Mouse (Mus musculus): ENCODE data around the gene Sox5. TPM values are rescaled to one million over a fixed set of nuclear protein-coding genes. Genes with fewer than 3 reads are reported as not detected.

Sox5 gene
- polyA plus RNA-seq, 1 experiment from 2014 or later = 29.7 TPM

GRCm38 (mm10) chr6:143855421-143855820 is 926.4 kb downstream of the Sox5 start:
- Histone ChIP-seq H3K4me1 (ENCODE audit: control insufficient read depth, insufficient read depth, low read length) (peaks cover 4% of the 10 kb centered on the region; the same call in 1 of the 2 replicates), H3K4me2 (ENCODE audit: low read length) (0 out of 2 replicates have a peak overlapping the region, but pooled peaks have one; percentile 19), H3K4me3 (replicated peaks; ENCODE audit: low read depth, low read length) (no peak overlapping the region), H3K27ac (replicated peaks; ENCODE audit: low read depth, low read length) (0 out of 2 replicates have a peak overlapping the region, but pooled peaks have one; percentile 1), H3K9ac (replicated peaks; ENCODE audit: low read length) (no peak overlapping the region), H3K27me3 (ENCODE audit: control insufficient read depth, insufficient read depth, low read length) (no peaks in the 10 kb centered on the region), H3K9me3 (ENCODE audit: control insufficient read depth, low read length) (no peaks in the 10 kb centered on the region), H3K36me3 (ENCODE audit: control insufficient read depth, insufficient read depth, low read length) (no peaks in the 10 kb centered on the region)
- DNase-seq = peak; percentile 34
- no peak for ATAC-seq (ENCODE audit: low FRiP score, low TSS enrichment)
- 54% methylated on average over 12 of the region's 12 CpGs for WGBS

GRCm38 (mm10) chr6:143854031-143854430 is 927.7 kb downstream of the Sox5 start:
- no peaks in the 10 kb centered on the region for H3K9me3 ChIP-seq (ENCODE audit: control insufficient read depth, low read length)
- no peak overlapping the region for H3K9ac ChIP-seq (replicated peaks; ENCODE audit: low read length)
- no peak overlapping the region for H3K27ac ChIP-seq (replicated peaks; ENCODE audit: low read depth, low read length)
- ATAC-seq (ENCODE audit: low FRiP score, low TSS enrichment) (no peak), DNase-seq (no peak)
- H3K27me3 ChIP-seq (ENCODE audit: control insufficient read depth, insufficient read depth, low read length) = no peaks in the 10 kb centered on the region
- no peaks in the 10 kb centered on the region for H3K36me3 ChIP-seq (ENCODE audit: control insufficient read depth, insufficient read depth, low read length)
- H3K4me1 ChIP-seq (ENCODE audit: control insufficient read depth, insufficient read depth, low read length) = peaks cover 6% of the 10 kb centered on the region; the same call in 1 of the 2 replicates
- no peak overlapping the region for H3K4me2 ChIP-seq (ENCODE audit: low read length)
- 88% methylated on average over 3 of the region's 3 CpGs for WGBS
- H3K4me3 ChIP-seq (replicated peaks; ENCODE audit: low read depth, low read length) = no peak overlapping the region

- H3K9me3 ChIP-seq (ENCODE audit: control insufficient read depth, low read length) = no peaks in the 10 kb centered on the region
- H3K4me1 ChIP-seq (ENCODE audit: control insufficient read depth, insufficient read depth, low read length) = peaks cover 6% of the 10 kb centered on the region; the same call in 1 of the 2 replicates
- no peak overlapping the region for H3K4me3 ChIP-seq (replicated peaks; ENCODE audit: low read depth, low read length)
- no peak overlapping the region for H3K9ac ChIP-seq (replicated peaks; ENCODE audit: low read length)
- 0 out of 2 replicates have a peak, but pooled peaks cover 2% of the 10 kb centered on the region for H3K36me3 ChIP-seq (ENCODE audit: control insufficient read depth, insufficient read depth, low read length)
- H3K4me2 ChIP-seq (ENCODE audit: low read length) = no peak overlapping the region
- H3K27me3 ChIP-seq (ENCODE audit: control insufficient read depth, insufficient read depth, low read length) = no peaks in the 10 kb centered on the region
- no peak for DNase-seq
- H3K27ac ChIP-seq (replicated peaks; ENCODE audit: low read depth, low read length) = no peak overlapping the region
- ATAC-seq (ENCODE audit: low FRiP score, low TSS enrichment) = no peak
These were observed 936.0 kb downstream of the Sox5 start for GRCm38 (mm10) chr6:143845761-143846160.

DNA sequence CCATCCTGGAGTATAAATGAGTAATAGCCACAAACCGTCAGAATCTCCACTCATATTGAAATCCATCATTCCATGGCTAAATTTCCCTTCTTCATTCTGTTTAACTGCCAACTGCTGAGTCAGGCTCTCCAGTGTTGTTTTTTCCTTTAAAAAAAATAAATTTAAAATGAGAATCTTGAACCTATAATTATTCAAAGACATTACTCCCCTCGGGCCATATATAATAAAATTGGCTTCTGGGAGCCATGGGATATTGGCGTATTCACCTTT is 937.1 kb downstream of the Sox5 start:
- ATAC-seq (ENCODE audit: low FRiP score, low TSS enrichment) = no peak
- Histone ChIP-seq H3K36me3 (ENCODE audit: control insufficient read depth, insufficient read depth, low read length) (0 out of 2 replicates have a peak, but pooled peaks cover 2% of the 10 kb centered on the region), H3K9ac (replicated peaks; ENCODE audit: low read length) (no peak overlapping the region), H3K9me3 (ENCODE audit: control insufficient read depth, low read length) (no peaks in the 10 kb centered on the region), H3K4me1 (ENCODE audit: control insufficient read depth, insufficient read depth, low read length) (peaks cover 2% of the 10 kb centered on the region; the same call in 1 of the 2 replicates), H3K27ac (replicated peaks; ENCODE audit: low read depth, low read length) (no peak overlapping the region), H3K4me2 (ENCODE audit: low read length) (no peak overlapping the region), H3K27me3 (ENCODE audit: control insufficient read depth, insufficient read depth, low read length) (no peaks in the 10 kb centered on the region), H3K4me3 (replicated peaks; ENCODE audit: low read depth, low read length) (no peak overlapping the region)
- 80% methylated on average over 3 of the region's 3 CpGs for WGBS
- DNase-seq = no peak

- WGBS = 91% methylated on average over 10 of the region's 10 CpGs
These were observed 937.7 kb downstream of the Sox5 start for GRCm38 (mm10) chr6:143843933-143844700.

GRCm38 (mm10) chr6:143841954-143842353 is 939.8 kb downstream of the Sox5 start:
- Histone ChIP-seq H3K4me2 (ENCODE audit: low read length) (no peak overlapping the region), H3K9me3 (ENCODE audit: control insufficient read depth, low read length) (no peaks in the 10 kb centered on the region), H3K27me3 (ENCODE audit: control insufficient read depth, insufficient read depth, low read length) (no peaks in the 10 kb centered on the region), H3K27ac (replicated peaks; ENCODE audit: low read depth, low read length) (no peak overlapping the region), H3K36me3 (ENCODE audit: control insufficient read depth, insufficient read depth, low read length) (0 out of 2 replicates have a peak, but pooled peaks cover 4% of the 10 kb centered on the region), H3K4me3 (replicated peaks; ENCODE audit: low read depth, low read length) (no peak overlapping the region), H3K4me1 (ENCODE audit: control insufficient read depth, insufficient read depth, low read length) (peaks cover 3% of the 10 kb centered on the region; the same call in 1 of the 2 replicates), H3K9ac (replicated peaks; ENCODE audit: low read length) (no peak overlapping the region)
- 94% methylated on average over 7 of the region's 7 CpGs for WGBS
- ATAC-seq (ENCODE audit: low FRiP score, low TSS enrichment) = no peak
- no peak for DNase-seq

More at GRCm38 (mm10) chr6:143843933-143844700, 937.7 kb downstream of the Sox5 start:
- Histone ChIP-seq H3K9ac (replicated peaks; ENCODE audit: low read length) (no peak overlapping the region), H3K4me3 (replicated peaks; ENCODE audit: low read depth, low read length) (no peak overlapping the region), H3K4me1 (ENCODE audit: control insufficient read depth, insufficient read depth, low read length) (no peaks in the 10 kb centered on the region), H3K36me3 (ENCODE audit: control insufficient read depth, insufficient read depth, low read length) (0 out of 2 replicates have a peak, but pooled peaks cover 4% of the 10 kb centered on the region), H3K9me3 (ENCODE audit: control insufficient read depth, low read length) (no peaks in the 10 kb centered on the region), H3K27ac (replicated peaks; ENCODE audit: low read depth, low read length) (no peak overlapping the region), H3K4me2 (ENCODE audit: low read length) (no peak overlapping the region), H3K27me3 (ENCODE audit: control insufficient read depth, insufficient read depth, low read length) (no peaks in the 10 kb centered on the region)
- ATAC-seq (ENCODE audit: low FRiP score, low TSS enrichment) (no peak), DNase-seq (no peak)

GRCm38 (mm10) chr6:143841109-143841638 is 940.6 kb downstream of the Sox5 start:
- no peak overlapping the region for H3K4me2 ChIP-seq (ENCODE audit: low read length)
- WGBS = 94% methylated on average over 15 of the region's 15 CpGs
- H3K4me3 ChIP-seq (replicated peaks; ENCODE audit: low read depth, low read length) = no peak overlapping the region
- H3K36me3 ChIP-seq (ENCODE audit: control insufficient read depth, insufficient read depth, low read length) = 0 out of 2 replicates have a peak, but pooled peaks cover 4% of the 10 kb centered on the region
- no peak overlapping the region for H3K9ac ChIP-seq (replicated peaks; ENCODE audit: low read length)
- peaks cover 3% of the 10 kb centered on the region; the same call in 1 of the 2 replicates for H3K4me1 ChIP-seq (ENCODE audit: control insufficient read depth, insufficient read depth, low read length)
- ATAC-seq (ENCODE audit: low FRiP score, low TSS enrichment) (no peak), DNase-seq (no peak)
- H3K9me3 ChIP-seq (ENCODE audit: control insufficient read depth, low read length) = no peaks in the 10 kb centered on the region
- H3K27me3 ChIP-seq (ENCODE audit: control insufficient read depth, insufficient read depth, low read length) = no peaks in the 10 kb centered on the region
- no peak overlapping the region for H3K27ac ChIP-seq (replicated peaks; ENCODE audit: low read depth, low read length)

DNA sequence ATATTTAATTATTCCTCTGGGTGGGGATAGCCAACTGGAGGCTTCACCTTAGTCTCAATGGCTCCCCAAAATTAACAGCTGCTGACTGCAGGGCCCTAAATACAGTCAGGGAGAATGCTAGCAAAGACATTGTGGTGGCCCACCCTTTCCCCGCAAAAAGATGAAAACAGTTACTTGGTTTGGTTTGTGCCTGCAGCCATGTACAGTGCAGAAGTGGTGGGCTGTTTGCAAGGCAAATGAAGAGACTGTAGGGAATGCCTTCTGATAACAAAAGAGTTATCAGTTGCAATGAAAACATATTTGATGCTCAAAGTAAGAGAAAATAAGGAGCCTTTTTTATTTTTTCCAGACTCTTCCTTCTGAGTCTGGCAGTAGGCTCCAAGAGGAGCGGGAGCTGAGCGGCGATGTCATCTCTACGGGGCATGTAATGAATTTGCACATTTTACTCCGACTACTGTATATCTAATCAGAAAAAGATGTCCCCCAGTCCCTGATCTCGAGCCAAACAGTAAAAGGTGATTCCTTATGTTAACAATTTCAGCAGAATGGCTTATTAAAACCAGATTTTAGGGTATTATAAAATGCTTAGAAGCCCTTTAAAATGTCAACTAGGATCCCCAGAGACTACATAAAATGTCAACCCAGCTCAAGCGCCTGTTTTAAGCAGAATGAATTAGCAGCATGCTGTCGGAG is 943.2 kb downstream of the Sox5 start:
- H3K4me2 ChIP-seq (ENCODE audit: low read length) = 0 out of 2 replicates have a peak overlapping the region, but pooled peaks have one; percentile 6
- peaks cover 3% of the 10 kb centered on the region; the same call in 1 of the 2 replicates for H3K4me1 ChIP-seq (ENCODE audit: control insufficient read depth, insufficient read depth, low read length)
- DNase-seq (peak; percentile 53), ATAC-seq (ENCODE audit: low FRiP score, low TSS enrichment) (no peak)
- no peak overlapping the region for H3K4me3 ChIP-seq (replicated peaks; ENCODE audit: low read depth, low read length)
- no peak overlapping the region for H3K9ac ChIP-seq (replicated peaks; ENCODE audit: low read length)
- WGBS = 49% methylated on average over 9 of the region's 9 CpGs
- peak overlapping the region; percentile 28; the same call in 1 of the 2 replicates for H3K27ac ChIP-seq (replicated peaks; ENCODE audit: low read depth, low read length)
- H3K9me3 ChIP-seq (ENCODE audit: control insufficient read depth, low read length) = no peaks in the 10 kb centered on the region
- no peaks in the 10 kb centered on the region for H3K27me3 ChIP-seq (ENCODE audit: control insufficient read depth, insufficient read depth, low read length)
- peaks cover 6% of the 10 kb centered on the region; the same call in 1 of the 2 replicates for H3K36me3 ChIP-seq (ENCODE audit: control insufficient read depth, insufficient read depth, low read length)

All from midbrain, embryonic 14.5 days (tissue).